Mouse (Mus musculus) ZHBTc4 (cell line): ENCODE results near the gene Lmf2.

Source experiments
- DNase-seq: peaks from one replicate; pipeline ENCODE4 v3.0.0-alpha.2; 2011; ENCODE audit warnings: low read depth, low spot score

Gene Lmf2

DNA sequence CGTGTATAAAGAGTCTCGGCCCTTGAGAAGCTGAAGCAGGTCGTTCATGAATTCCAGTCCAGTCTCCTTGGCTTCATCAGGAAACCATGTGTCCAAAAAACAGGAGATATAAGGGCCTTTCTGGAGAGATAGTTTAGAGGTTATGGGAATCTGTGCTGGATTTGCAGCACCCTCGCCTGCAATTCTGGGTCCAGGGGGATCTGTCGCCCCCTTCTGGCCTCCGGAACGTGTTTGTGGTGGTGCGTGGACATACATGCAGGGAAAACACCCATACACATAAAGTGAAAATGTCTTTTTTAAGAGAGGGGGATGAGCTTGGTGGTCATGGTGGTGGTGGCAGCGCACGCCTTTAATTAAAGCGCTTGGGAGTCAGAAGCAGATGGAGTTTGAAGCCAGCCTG, 39.3 kb downstream of the Lmf2 start:
- DNase-seq: peak; percentile 80

DNA sequence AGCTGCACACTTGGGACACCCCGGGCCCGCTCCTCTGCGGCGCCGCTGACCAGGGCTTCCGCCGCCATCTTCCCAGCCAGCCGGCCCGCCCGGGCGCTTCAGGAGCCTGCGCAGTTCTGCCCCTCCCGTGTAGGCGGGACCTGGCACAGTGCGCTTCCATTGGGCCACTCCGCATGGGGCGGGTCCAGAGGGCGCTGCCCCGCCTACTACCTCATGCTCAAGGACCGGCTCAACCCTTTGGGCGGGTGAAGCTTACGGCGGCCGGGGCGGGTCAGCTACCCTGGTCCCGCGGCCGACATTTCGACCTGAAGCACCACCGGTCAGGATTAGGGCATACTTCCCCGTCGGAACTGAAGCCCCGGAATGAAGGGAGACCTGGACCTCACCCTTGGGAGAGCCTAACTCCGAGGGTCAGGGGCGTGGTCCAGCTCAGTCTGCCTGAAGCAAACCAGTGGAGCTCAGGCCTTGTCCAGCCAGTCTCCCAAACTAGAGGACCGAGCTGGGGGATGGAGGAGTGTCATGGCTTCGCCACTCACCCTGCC, 40.2 kb downstream of the Lmf2 start, which contains the start of gene Sbf1:
Gene Sbf1 (minus strand): TSS at position 122 of the 542 bp plus-strand sequence.
- DNase-seq: peak; percentile 98

DNA sequence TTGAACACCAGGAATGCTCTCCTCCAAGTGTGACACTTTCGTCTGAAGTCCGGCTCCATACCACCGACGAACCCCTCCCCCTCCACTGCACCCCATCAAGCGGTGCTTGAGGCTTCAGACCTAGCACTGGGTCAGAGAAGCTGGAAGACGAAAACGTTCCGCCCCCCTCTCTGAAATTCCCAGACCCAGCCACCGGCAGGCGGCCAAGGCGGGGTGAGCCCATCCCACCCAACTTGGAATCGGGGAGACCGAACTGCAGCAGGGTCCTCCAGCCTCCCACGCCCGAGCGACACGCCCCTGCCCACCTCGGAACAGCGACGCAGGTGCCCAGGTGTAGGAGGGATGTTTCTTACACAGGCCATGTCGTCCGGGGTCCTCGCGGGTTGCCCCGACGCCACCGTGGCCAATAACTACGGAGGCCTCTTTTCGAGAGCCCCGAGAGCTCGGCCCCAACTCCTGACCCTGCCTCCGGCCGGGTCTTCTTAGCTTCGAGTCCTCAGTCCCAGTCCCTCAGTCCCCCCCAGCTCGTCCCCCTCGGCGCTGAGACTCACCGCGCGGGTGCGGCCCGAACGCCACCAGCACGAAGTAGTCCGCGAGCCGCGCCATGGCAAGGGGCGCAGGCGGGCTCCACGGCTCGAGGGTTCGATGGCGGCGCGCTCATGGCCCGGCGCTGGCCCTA, 40.8 kb downstream of the Lmf2 start:
- DNase-seq: peak; percentile 52

DNA sequence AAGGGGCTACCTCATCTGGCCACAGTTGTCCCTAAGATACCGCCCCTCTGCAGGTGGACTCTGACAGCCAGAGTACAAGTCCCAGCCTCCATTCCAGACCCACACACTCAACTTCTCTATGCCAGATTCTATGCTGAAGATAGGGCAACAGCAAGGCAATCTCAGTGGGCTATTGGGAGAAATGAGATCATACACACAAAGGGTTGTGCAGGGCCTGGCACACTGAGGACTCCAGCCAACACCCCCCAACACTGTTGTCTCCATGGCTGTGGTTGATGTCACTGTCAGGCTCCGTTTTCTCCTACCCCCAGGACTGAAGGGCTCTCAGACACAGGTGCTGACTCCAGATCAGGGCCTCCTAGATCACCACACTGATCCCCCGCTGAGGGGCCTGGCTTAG, 41.4 kb downstream of the Lmf2 start:
- no peak for DNase-seq

DNA sequence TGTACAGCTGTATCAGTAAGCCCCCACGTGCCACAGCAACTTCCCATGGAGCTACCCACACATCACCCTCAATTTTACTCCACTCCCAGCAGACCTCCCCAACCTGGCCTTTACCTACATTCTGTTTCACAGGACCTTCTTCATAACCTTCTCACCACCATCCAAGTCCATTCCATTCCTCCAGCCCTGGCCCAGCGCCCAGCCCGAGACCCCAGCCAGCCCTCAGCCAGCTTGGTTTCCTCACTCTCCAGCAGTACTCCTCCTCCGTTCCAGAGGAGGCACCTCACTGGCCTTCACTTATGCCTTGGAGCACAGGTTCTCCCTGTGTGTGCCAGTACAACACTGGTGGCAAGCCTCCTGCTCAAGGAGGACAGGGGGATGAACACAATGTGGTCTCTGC, 42.1 kb downstream of the Lmf2 start:
- no peak for DNase-seq

DNA sequence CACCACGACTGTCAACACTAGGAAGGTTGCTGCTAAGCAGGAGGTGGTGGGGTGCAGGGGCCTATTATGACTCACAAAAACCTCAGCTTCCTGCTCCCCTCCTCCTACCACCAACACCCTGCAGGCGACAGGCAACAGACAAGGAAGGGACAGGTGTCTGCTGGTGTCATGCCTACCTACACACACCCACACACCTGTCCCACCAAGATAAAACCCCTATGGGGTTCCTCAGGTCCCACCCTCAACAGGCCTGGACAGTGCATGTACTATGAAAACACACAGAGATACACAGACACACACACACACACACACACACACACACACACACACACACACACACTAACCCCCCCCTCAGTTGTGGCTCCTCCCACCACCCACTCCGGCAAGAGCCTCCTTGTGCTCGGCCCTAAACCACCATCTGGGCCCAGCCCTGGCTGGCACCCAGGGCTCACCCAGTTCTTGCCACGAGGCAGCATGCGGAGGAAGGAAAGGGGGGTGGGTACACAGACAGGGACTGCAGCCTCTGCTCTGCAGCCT, 45.4 kb downstream of the Lmf2 start:
- no peak for DNase-seq

DNA sequence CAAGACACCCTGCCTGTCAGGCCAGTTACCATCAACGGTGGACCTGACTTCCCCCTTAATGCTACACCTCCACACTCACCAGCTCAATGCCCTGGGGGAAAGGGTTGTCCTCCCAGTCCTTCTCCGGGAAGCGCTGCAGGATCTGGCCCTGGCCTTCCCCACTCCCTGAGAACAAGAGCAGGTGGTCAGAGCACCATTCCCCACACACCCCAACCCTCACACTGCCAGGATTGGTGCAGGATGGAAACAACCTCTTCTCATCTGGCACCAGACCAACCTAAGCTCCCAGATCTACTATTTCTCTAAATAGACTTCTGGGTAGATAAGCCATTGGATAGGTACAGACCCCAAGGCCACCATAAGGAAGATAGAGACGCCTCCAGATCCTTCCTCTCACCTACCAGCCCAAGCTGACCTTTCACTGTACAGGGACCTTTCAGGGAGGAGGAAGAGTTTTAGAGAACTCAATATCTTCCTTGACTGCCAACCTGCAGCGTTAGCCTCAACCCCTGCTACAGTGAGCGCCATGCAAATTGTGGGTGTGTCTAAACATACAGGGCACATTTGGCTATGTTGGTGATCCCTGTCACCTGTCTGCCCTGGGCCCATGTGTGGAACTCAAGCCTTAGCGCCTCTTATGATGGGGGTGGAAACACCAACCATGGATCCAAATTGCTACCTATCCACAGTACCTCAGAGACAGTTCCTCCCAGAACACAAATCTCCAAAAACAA, 46.9 kb downstream of the Lmf2 start:
- no peak for DNase-seq

DNA sequence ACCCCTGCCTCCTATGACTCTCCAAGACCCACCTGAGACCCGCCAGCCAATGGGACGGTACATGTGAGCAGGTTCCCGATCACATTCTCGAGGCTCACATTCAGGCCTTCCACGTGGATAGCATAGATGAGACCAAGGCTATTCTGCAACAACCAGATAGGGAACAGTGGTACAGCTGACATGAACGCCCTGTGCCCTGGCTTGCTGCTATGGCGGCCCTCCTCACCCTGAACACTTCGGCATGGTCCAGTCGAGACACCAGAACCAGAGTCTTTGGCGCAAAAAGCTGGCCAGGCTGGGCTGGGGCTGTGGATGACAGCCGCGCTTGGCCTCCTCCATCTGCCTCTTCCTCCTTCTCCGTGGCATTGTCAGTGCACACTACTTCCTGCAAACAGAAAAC, 48.0 kb downstream of the Lmf2 start:
- no peak for DNase-seq

DNA sequence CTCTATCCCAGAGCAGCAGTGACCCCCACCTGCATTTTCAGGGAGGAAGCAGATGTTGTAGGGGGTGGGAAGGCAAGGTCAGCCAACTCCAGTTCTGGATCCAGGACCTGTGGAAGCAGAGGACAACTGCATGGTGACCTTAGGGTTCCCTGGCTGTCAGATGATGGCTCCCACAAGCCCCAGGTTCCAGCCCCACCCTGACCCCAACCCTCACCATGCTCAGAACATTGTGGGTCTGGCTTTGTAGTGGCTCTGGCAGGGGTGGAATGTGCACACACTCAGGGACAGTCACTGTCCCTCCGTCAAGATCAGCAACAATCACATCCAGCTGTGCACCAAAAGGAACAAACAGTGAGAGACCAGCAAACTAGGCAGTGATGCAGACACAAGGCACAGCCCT, 49.5 kb downstream of the Lmf2 start:
- no peak for DNase-seq
